Mouse (Mus musculus) liver, embryonic 14.5 days (tissue): ENCODE measurements around the gene Vezt.

Experiments
- CTCF ChIP-seq: IDR thresholded peaks from 2 replicates; pipeline ENCODE4 v1.5.1; 2016; ENCODE audit warnings: antibody characterized with exemption, low read depth, control low read depth
- EP300 ChIP-seq: IDR thresholded peaks from 2 replicates; pipeline ENCODE4 v1.6.1; 2016; ENCODE audit warnings: antibody characterized with exemption, low read depth

- TF ChIP-seq EP300 (no peak), CTCF (no peak)
Measured at GRCm38 (mm10) chr10:93932861-93933260, 102.8 kb downstream of the Vezt start.
